Mouse (Mus musculus): Measurements from ENCODE around the gene Pkp4. TPM values are rescaled to one million over a fixed set of nuclear protein-coding genes. Genes with fewer than 3 reads are reported as not detected.
A peak's percentile ranks its signal among the peaks of the same experiment; 100 is the strongest.

Gene Pkp4
- polyA plus RNA-seq, 1 experiment from 2014 or later: 17.4 TPM

- H3K27me3 ChIP-seq (ENCODE audit: control insufficient read depth, insufficient read depth, low read length): no peaks in the 10 kb centered on the region
- no peaks in the 10 kb centered on the region for H3K4me1 ChIP-seq (ENCODE audit: control insufficient read depth, insufficient read depth, low read length)
- H3K27ac ChIP-seq (replicated peaks; ENCODE audit: low read depth, low read length): no peak overlapping the region
- no peaks in the 10 kb centered on the region for H3K9me3 ChIP-seq (replicated peaks; ENCODE audit: control insufficient read depth, low read length)
- H3K36me3 ChIP-seq (replicated peaks; ENCODE audit: control insufficient read depth, insufficient read depth, low read depth, low read length): no peaks in the 10 kb centered on the region
- 85% methylated on average over 11 of the region's 11 CpGs for WGBS
- ATAC-seq (replicated peaks; ENCODE audit: insufficient number of reproducible peaks, low FRiP score, low TSS enrichment, low read depth): no peak
- H3K9ac ChIP-seq (replicated peaks; ENCODE audit: low read length): no peak overlapping the region
- no peak overlapping the region for H3K4me2 ChIP-seq (ENCODE audit: low read depth, low read length)
- H3K4me3 ChIP-seq (ENCODE audit: low read depth, low read length): no peak overlapping the region
- no peak for DNase-seq (ENCODE audit: low spot score)
These were observed 68.7 kb downstream of the Pkp4 start for GRCm38 (mm10) chr2:59229250-59229895.

DNA sequence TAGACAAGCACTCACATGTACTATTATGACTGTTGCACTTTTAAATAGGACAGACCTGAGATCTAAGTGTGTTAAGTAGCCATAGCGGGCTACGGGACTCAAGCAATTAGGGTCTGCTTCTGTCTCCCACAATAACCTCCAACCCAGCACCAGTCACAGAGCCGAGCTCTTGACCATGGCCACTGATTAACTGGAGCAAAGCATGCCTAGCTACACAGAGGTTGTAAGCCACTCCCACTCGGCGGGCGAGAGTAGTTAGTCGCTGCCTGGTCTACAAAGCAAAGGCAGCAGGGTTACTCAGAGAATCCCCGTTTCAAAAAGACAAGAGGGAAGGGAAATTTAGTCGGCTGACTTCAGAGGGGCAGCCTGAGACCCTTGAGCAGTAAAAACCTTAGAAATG lies 70.0 kb downstream of the Pkp4 start:
- ATAC-seq (replicated peaks; ENCODE audit: insufficient number of reproducible peaks, low FRiP score, low TSS enrichment, low read depth) (no peak), DNase-seq (ENCODE audit: low spot score) (peak; percentile 8)
- Histone ChIP-seq H3K27me3 (ENCODE audit: control insufficient read depth, insufficient read depth, low read length) (no peaks in the 10 kb centered on the region), H3K27ac (replicated peaks; ENCODE audit: low read depth, low read length) (no peak overlapping the region), H3K9ac (replicated peaks; ENCODE audit: low read length) (no peak overlapping the region), H3K4me2 (ENCODE audit: low read depth, low read length) (no peak overlapping the region), H3K4me3 (ENCODE audit: low read depth, low read length) (no peak overlapping the region), H3K36me3 (replicated peaks; ENCODE audit: control insufficient read depth, insufficient read depth, low read depth, low read length) (no peaks in the 10 kb centered on the region), H3K9me3 (replicated peaks; ENCODE audit: control insufficient read depth, low read length) (no peaks in the 10 kb centered on the region), H3K4me1 (ENCODE audit: control insufficient read depth, insufficient read depth, low read length) (no peaks in the 10 kb centered on the region)
- 58% methylated on average over 9 of the region's 9 CpGs for WGBS

GRCm38 (mm10) chr2:59231514-59231913 lies 70.9 kb downstream of the Pkp4 start:
- Histone ChIP-seq H3K27me3 (ENCODE audit: control insufficient read depth, insufficient read depth, low read length) (no peaks in the 10 kb centered on the region), H3K36me3 (replicated peaks; ENCODE audit: control insufficient read depth, insufficient read depth, low read depth, low read length) (no peaks in the 10 kb centered on the region), H3K4me1 (ENCODE audit: control insufficient read depth, insufficient read depth, low read length) (no peaks in the 10 kb centered on the region), H3K27ac (replicated peaks; ENCODE audit: low read depth, low read length) (no peak overlapping the region), H3K9ac (replicated peaks; ENCODE audit: low read length) (no peak overlapping the region), H3K9me3 (replicated peaks; ENCODE audit: control insufficient read depth, low read length) (no peaks in the 10 kb centered on the region), H3K4me3 (ENCODE audit: low read depth, low read length) (no peak overlapping the region), H3K4me2 (ENCODE audit: low read depth, low read length) (no peak overlapping the region)
- DNase-seq (ENCODE audit: low spot score): no peak
- WGBS: 96% methylated on average over 5 of the region's 5 CpGs
- ATAC-seq (replicated peaks; ENCODE audit: insufficient number of reproducible peaks, low FRiP score, low TSS enrichment, low read depth): no peak

GRCm38 (mm10) chr2:59233294-59233923 lies 72.8 kb downstream of the Pkp4 start:
- no peak overlapping the region for H3K27ac ChIP-seq (replicated peaks; ENCODE audit: low read depth, low read length)
- no peak overlapping the region for H3K4me2 ChIP-seq (ENCODE audit: low read depth, low read length)
- ATAC-seq (replicated peaks; ENCODE audit: insufficient number of reproducible peaks, low FRiP score, low TSS enrichment, low read depth) (no peak), DNase-seq (ENCODE audit: low spot score) (no peak)
- 91% methylated on average over 13 of the region's 13 CpGs for WGBS
- H3K4me3 ChIP-seq (ENCODE audit: low read depth, low read length): no peak overlapping the region
- no peak overlapping the region for H3K9ac ChIP-seq (replicated peaks; ENCODE audit: low read length)
- H3K9me3 ChIP-seq (replicated peaks; ENCODE audit: control insufficient read depth, low read length): no peaks in the 10 kb centered on the region
- no peaks in the 10 kb centered on the region for H3K27me3 ChIP-seq (ENCODE audit: control insufficient read depth, insufficient read depth, low read length)
- no peaks in the 10 kb centered on the region for H3K4me1 ChIP-seq (ENCODE audit: control insufficient read depth, insufficient read depth, low read length)
- H3K36me3 ChIP-seq (replicated peaks; ENCODE audit: control insufficient read depth, insufficient read depth, low read depth, low read length): no peaks in the 10 kb centered on the region

GRCm38 (mm10) chr2:59233936-59234335 lies 73.3 kb downstream of the Pkp4 start:
- H3K4me3 ChIP-seq (ENCODE audit: low read depth, low read length): no peak overlapping the region
- no peak overlapping the region for H3K4me2 ChIP-seq (ENCODE audit: low read depth, low read length)
- ATAC-seq (replicated peaks; ENCODE audit: insufficient number of reproducible peaks, low FRiP score, low TSS enrichment, low read depth) (no peak), DNase-seq (ENCODE audit: low spot score) (no peak)
- H3K9ac ChIP-seq (replicated peaks; ENCODE audit: low read length): no peak overlapping the region
- WGBS: 94% methylated on average over 5 of the region's 5 CpGs
- H3K27me3 ChIP-seq (ENCODE audit: control insufficient read depth, insufficient read depth, low read length): no peaks in the 10 kb centered on the region
- H3K4me1 ChIP-seq (ENCODE audit: control insufficient read depth, insufficient read depth, low read length): no peaks in the 10 kb centered on the region
- H3K27ac ChIP-seq (replicated peaks; ENCODE audit: low read depth, low read length): no peak overlapping the region
- no peaks in the 10 kb centered on the region for H3K36me3 ChIP-seq (replicated peaks; ENCODE audit: control insufficient read depth, insufficient read depth, low read depth, low read length)
- no peaks in the 10 kb centered on the region for H3K9me3 ChIP-seq (replicated peaks; ENCODE audit: control insufficient read depth, low read length)

DNA sequence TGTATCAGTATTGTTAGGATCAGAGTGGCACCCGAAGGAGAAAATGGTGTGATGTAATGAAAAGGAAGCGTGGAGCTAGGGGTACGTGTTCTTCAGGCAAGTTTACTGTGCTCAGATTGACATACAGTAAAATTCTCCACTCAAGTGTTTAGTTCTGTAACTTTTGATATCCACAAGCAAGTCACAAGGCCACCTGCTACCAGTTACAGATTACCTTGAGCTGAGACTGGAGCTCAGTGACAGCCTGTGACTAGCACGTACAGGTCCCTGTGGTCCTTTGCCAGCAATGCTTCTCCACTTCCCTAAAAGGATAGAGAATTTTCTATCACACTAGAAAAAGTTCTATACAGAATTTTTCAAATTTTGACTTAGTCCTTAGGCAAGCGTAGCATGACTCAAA lies 73.9 kb downstream of the Pkp4 start:
- Histone ChIP-seq H3K27ac (replicated peaks; ENCODE audit: low read depth, low read length) (no peak overlapping the region), H3K4me1 (ENCODE audit: control insufficient read depth, insufficient read depth, low read length) (no peaks in the 10 kb centered on the region), H3K27me3 (ENCODE audit: control insufficient read depth, insufficient read depth, low read length) (no peaks in the 10 kb centered on the region), H3K9ac (replicated peaks; ENCODE audit: low read length) (no peak overlapping the region), H3K9me3 (replicated peaks; ENCODE audit: control insufficient read depth, low read length) (no peaks in the 10 kb centered on the region), H3K4me3 (ENCODE audit: low read depth, low read length) (no peak overlapping the region), H3K36me3 (replicated peaks; ENCODE audit: control insufficient read depth, insufficient read depth, low read depth, low read length) (no peaks in the 10 kb centered on the region), H3K4me2 (ENCODE audit: low read depth, low read length) (no peak overlapping the region)
- no peak for ATAC-seq (replicated peaks; ENCODE audit: insufficient number of reproducible peaks, low FRiP score, low TSS enrichment, low read depth)
- 98% methylated on average over 5 of the region's 5 CpGs for WGBS
- DNase-seq (ENCODE audit: low spot score): no peak

- H3K4me1 ChIP-seq (ENCODE audit: control insufficient read depth, insufficient read depth, low read length): no peaks in the 10 kb centered on the region
- H3K9ac ChIP-seq (replicated peaks; ENCODE audit: low read length): no peak overlapping the region
- no peak for ATAC-seq (replicated peaks; ENCODE audit: insufficient number of reproducible peaks, low FRiP score, low TSS enrichment, low read depth)
- 73% methylated on average over 10 of the region's 10 CpGs for WGBS
- H3K9me3 ChIP-seq (replicated peaks; ENCODE audit: control insufficient read depth, low read length): no peaks in the 10 kb centered on the region
- no peak overlapping the region for H3K4me3 ChIP-seq (ENCODE audit: low read depth, low read length)
- H3K27ac ChIP-seq (replicated peaks; ENCODE audit: low read depth, low read length): no peak overlapping the region
- H3K36me3 ChIP-seq (replicated peaks; ENCODE audit: control insufficient read depth, insufficient read depth, low read depth, low read length): no peaks in the 10 kb centered on the region
- no peak for DNase-seq (ENCODE audit: low spot score)
- no peak overlapping the region for H3K4me2 ChIP-seq (ENCODE audit: low read depth, low read length)
- no peaks in the 10 kb centered on the region for H3K27me3 ChIP-seq (ENCODE audit: control insufficient read depth, insufficient read depth, low read length)
These were observed 79.3 kb downstream of the Pkp4 start for GRCm38 (mm10) chr2:59239841-59240395.

- Histone ChIP-seq H3K4me3 (ENCODE audit: low read depth, low read length) (no peak overlapping the region), H3K27ac (replicated peaks; ENCODE audit: low read depth, low read length) (no peak overlapping the region), H3K9me3 (replicated peaks; ENCODE audit: control insufficient read depth, low read length) (no peaks in the 10 kb centered on the region), H3K27me3 (ENCODE audit: control insufficient read depth, insufficient read depth, low read length) (no peaks in the 10 kb centered on the region), H3K4me2 (ENCODE audit: low read depth, low read length) (no peak overlapping the region), H3K9ac (replicated peaks; ENCODE audit: low read length) (no peak overlapping the region), H3K4me1 (ENCODE audit: control insufficient read depth, insufficient read depth, low read length) (no peaks in the 10 kb centered on the region), H3K36me3 (replicated peaks; ENCODE audit: control insufficient read depth, insufficient read depth, low read depth, low read length) (no peaks in the 10 kb centered on the region)
- DNase-seq (ENCODE audit: low spot score) (no peak), ATAC-seq (replicated peaks; ENCODE audit: insufficient number of reproducible peaks, low FRiP score, low TSS enrichment, low read depth) (no peak)
- WGBS: 94% methylated on average over 10 of the region's 10 CpGs
These were observed 81.5 kb downstream of the Pkp4 start for GRCm38 (mm10) chr2:59242117-59242516.

All from embryonic facial prominence, embryonic 11.5 days (tissue).